Mouse (Mus musculus) MEL (cell line): ENCODE data around the gene Srpx. TPM values are rescaled to one million over a fixed set of nuclear protein-coding genes. Genes with fewer than 3 reads are reported as not detected.

Source experiments
- DNase-seq: peaks from one replicate; pipeline ENCODE4 v3.0.0; 2011; ENCODE audit warnings: low read depth, low spot score
- H3K27ac ChIP-seq: 2 replicates; pipeline ENCODE4 v1.5.1; 2012; ENCODE audit warnings: low read depth, mild to moderate bottlenecking, control low read depth, low read length, moderate library complexity; ENCODE audit not compliant: control insufficient read depth
- H3K27me3 ChIP-seq, 2 experiments: fragments of 150-350 bp in 1 of 2; sonication (generic) in 1 of 2; 2 replicates each; pipeline ENCODE4 v1.6.1; 2012; ENCODE audit warnings: low read length in 2 of 2, mild to moderate bottlenecking in 2 of 2, improper control_type of control experiment in 1 of 2, moderate library complexity in 1 of 2; ENCODE audit not compliant: insufficient read depth in 2 of 2, control insufficient read depth in 1 of 2
- H3K36me3 ChIP-seq, 2 experiments: 2 replicates each; pipeline ENCODE4 v1.6.1; 2012 to 2014; ENCODE audit warnings: low read length in 2 of 2, improper control_type of control experiment in 1 of 2, inconsistent platforms in 1 of 2, mild to moderate bottlenecking in 1 of 2; ENCODE audit not compliant: insufficient read depth in 2 of 2, control insufficient read depth in 1 of 2
- H3K4me1 ChIP-seq, 2 experiments: fragments of 150-350 bp in 1 of 2; sonication (generic) in 1 of 2; 2 replicates each; pipeline ENCODE4 v1.6.1; 2012; ENCODE audit warnings: low read length in 2 of 2, improper control_type of control experiment in 1 of 2, mild to moderate bottlenecking in 1 of 2; ENCODE audit not compliant: insufficient read depth in 2 of 2, control insufficient read depth in 1 of 2
- H3K4me3 ChIP-seq, 2 experiments: fragments of 150-350 bp in 1 of 2; sonication (generic) in 1 of 2; 2 replicates each; pipeline ENCODE4 v1.5.1; 2012; ENCODE audit warnings: low read depth in 2 of 2, low read length in 2 of 2, mild to moderate bottlenecking in 2 of 2, moderate library complexity in 2 of 2, control low read depth in 1 of 2, improper control_type of control experiment in 1 of 2; ENCODE audit not compliant: control insufficient read depth in 1 of 2, insufficient read depth in 1 of 2
- H3K79me2 ChIP-seq: 2 replicates; pipeline ENCODE4 v1.6.1; 2012; ENCODE audit warnings: mild to moderate bottlenecking, low read length, moderate library complexity; ENCODE audit not compliant: control insufficient read depth, poor library complexity, insufficient read depth
- H3K9ac ChIP-seq: 2 replicates; pipeline ENCODE4 v1.6.1; 2012; ENCODE audit warnings: low read depth, mild to moderate bottlenecking, control low read depth, low read length, moderate library complexity; ENCODE audit not compliant: control insufficient read depth, poor library complexity, severe bottlenecking
- H3K9me3 ChIP-seq: fragments of 150-350 bp; sonication (generic); replicated peaks from 2 replicates; pipeline ENCODE4 v1.6.1; 2012; ENCODE audit warnings: mild to moderate bottlenecking, low read length, improper control_type of control experiment, moderate library complexity; ENCODE audit not compliant: insufficient read depth
- CHD1 ChIP-seq: IDR thresholded peaks from 2 replicates; pipeline ENCODE4 v1.6.1; 2012; ENCODE audit warnings: low read depth, mild to moderate bottlenecking, inconsistent platforms, low read length, improper control_type of control experiment
- GABPA ChIP-seq: IDR thresholded peaks from 2 replicates; pipeline ENCODE4 v1.6.1; 2012; ENCODE audit warnings: low read depth, mild to moderate bottlenecking, inconsistent platforms, low read length, improper control_type of control experiment, moderate library complexity
- HCFC1 ChIP-seq: IDR thresholded peaks from 2 replicates; pipeline ENCODE4 v1.6.1; 2012; ENCODE audit warnings: low read depth, mild to moderate bottlenecking, inconsistent platforms, low read length, improper control_type of control experiment, moderate library complexity
- MAX ChIP-seq: IDR thresholded peaks from 2 replicates; pipeline ENCODE4 v1.6.1; 2011; ENCODE audit warnings: low read length, improper control_type of control experiment
- MAZ ChIP-seq: IDR thresholded peaks from 2 replicates; pipeline ENCODE4 v1.6.1; 2012; ENCODE audit warnings: low read depth, mild to moderate bottlenecking, inconsistent platforms, low read length, improper control_type of control experiment
- MEF2A ChIP-seq: IDR thresholded peaks from 2 replicates; pipeline ENCODE4 v1.6.1; 2014; ENCODE audit warnings: low read depth, mild to moderate bottlenecking, inconsistent platforms, low read length, improper control_type of control experiment; ENCODE audit not compliant: poor library complexity, insufficient replicate concordance, severe bottlenecking; ENCODE audit errors: extremely low read depth
- MXI1 ChIP-seq: IDR thresholded peaks from 2 replicates; pipeline ENCODE4 v1.6.1; 2011; ENCODE audit warnings: mild to moderate bottlenecking, low read depth, low read length, improper control_type of control experiment
- MYB ChIP-seq: IDR thresholded peaks from 2 replicates; pipeline ENCODE4 v1.6.1; 2011; ENCODE audit warnings: mild to moderate bottlenecking, low read depth, low read length, improper control_type of control experiment
- MYC ChIP-seq: IDR thresholded peaks from 2 replicates; pipeline ENCODE4 v1.6.1; 2011; ENCODE audit warnings: low read depth, mild to moderate bottlenecking, low read length, improper control_type of control experiment, moderate library complexity
- NRF1 ChIP-seq: IDR thresholded peaks from 2 replicates; pipeline ENCODE4 v1.6.1; 2014; ENCODE audit warnings: low read depth, mild to moderate bottlenecking, inconsistent platforms, low read length, improper control_type of control experiment, moderate library complexity; ENCODE audit not compliant: poor library complexity, insufficient read depth, severe bottlenecking
- POLR2A ChIP-seq, 2 experiments: IDR thresholded peaks; 2 replicates each; pipeline ENCODE4 v1.6.1; 2011 to 2012; ENCODE audit warnings: low read length in 2 of 2, mild to moderate bottlenecking in 2 of 2, control low read depth in 1 of 2, improper control_type of control experiment in 1 of 2, low read depth in 1 of 2, moderate library complexity in 1 of 2; ENCODE audit not compliant: control insufficient read depth in 1 of 2, insufficient read depth in 1 of 2, poor library complexity in 1 of 2
- POLR2AphosphoS2 ChIP-seq: IDR thresholded peaks from 2 replicates; pipeline ENCODE4 v1.6.1; 2011; ENCODE audit warnings: low read length, improper control_type of control experiment
- RAD21 ChIP-seq: IDR thresholded peaks from 2 replicates; pipeline ENCODE4 v1.6.1; 2011; ENCODE audit warnings: mild to moderate bottlenecking, low read depth, low read length, improper control_type of control experiment
- SIN3A ChIP-seq: IDR thresholded peaks from 2 replicates; pipeline ENCODE4 v1.6.1; 2012; ENCODE audit warnings: low read length, improper control_type of control experiment, inconsistent platforms
- TCF12 ChIP-seq: IDR thresholded peaks from 2 replicates; pipeline ENCODE4 v1.6.1; 2014; ENCODE audit warnings: low read depth, mild to moderate bottlenecking, inconsistent platforms, low read length, improper control_type of control experiment, moderate library complexity
- UBTF ChIP-seq: IDR thresholded peaks from 2 replicates; pipeline ENCODE4 v1.6.1; 2012; ENCODE audit warnings: low read depth, mild to moderate bottlenecking, inconsistent platforms, low read length, improper control_type of control experiment, moderate library complexity, borderline replicate concordance; ENCODE audit not compliant: insufficient read depth
- ZMIZ1 ChIP-seq: IDR thresholded peaks from 2 replicates; pipeline ENCODE4 v1.6.1; 2012; ENCODE audit warnings: low read depth, mild to moderate bottlenecking, inconsistent platforms, low read length, improper control_type of control experiment, moderate library complexity
- ZNF384 ChIP-seq: IDR thresholded peaks from 2 replicates; pipeline ENCODE4 v1.6.1; 2012; ENCODE audit warnings: low read depth, mild to moderate bottlenecking, inconsistent platforms, low read length, improper control_type of control experiment
- polyA plus RNA-seq, 2 experiments: library from polyadenylated mRNA; stranded (reverse) in 1 of 2; unstranded in 1 of 2; fragments of >175 nt in 1 of 2; fragments of >200 nt in 1 of 2; gene quantifications; 2 replicates each; pipeline versions ENCODE4 v1.2.1 to v1.2.4; 2012; ENCODE audit warnings: low replicate concordance in 2 of 2, low read depth in 1 of 2; ENCODE audit not compliant: insufficient read length in 2 of 2, insufficient read depth in 1 of 2, missing spikeins in 1 of 2
- total RNA-seq: library from RNA; depleted of rRNA; stranded (reverse); fragments of 300-350 nt; gene quantifications from 2 replicates; pipeline ENCODE4 v1.2.3, GENCODE M21; 2012

Gene Srpx
- total and polyA plus RNA-seq, 3 experiments, result not detected

DNA sequence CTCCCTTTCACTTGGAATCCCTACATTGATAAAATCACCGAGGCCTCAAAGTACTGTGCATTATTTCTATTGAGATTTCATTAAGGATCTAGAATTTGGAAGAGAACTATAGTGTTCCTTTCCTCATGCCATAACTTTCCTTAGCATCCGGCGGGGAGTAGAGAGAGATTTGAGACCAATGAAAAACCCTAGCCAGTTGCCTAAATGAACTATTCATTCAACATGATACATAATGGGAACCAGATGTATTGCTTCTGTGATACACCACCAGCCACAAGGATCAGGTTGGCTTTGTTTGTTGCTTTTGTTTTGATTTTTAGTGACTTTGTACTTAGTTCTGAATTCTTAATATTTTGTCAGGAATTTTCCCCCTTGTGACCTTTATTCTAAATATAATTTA is 37.1 kb downstream of the Srpx start:
- Histone ChIP-seq H3K4me3 (no peak overlapping the region), H3K27me3 (no peaks in the 10 kb centered on the region), H3K9ac (no peak overlapping the region), H3K79me2 (no peaks in the 10 kb centered on the region), H3K27ac (no peak overlapping the region), H3K36me3 (no peaks in the 10 kb centered on the region), H3K4me1 (no peaks in the 10 kb centered on the region), H3K9me3 (no peaks in the 10 kb centered on the region)
- TF ChIP-seq MYC, result no peak
- TF ChIP-seq NRF1, result no peak
- no peak for TF ChIP-seq HCFC1
- no peak for TF ChIP-seq POLR2A (IDR thresholded peaks at IDR 0.05; ENCODE audit: control insufficient read depth in 1 of 2, insufficient read depth in 1 of 2, low read depth in 1 of 2, low read length in 2 of 2, poor library complexity in 1 of 2)
- no peak for TF ChIP-seq POLR2AphosphoS2
- TF ChIP-seq SIN3A, result no peak
- no peak for TF ChIP-seq ZNF384
- no peak for TF ChIP-seq ZMIZ1
- no peak for TF ChIP-seq RAD21
- TF ChIP-seq MAZ, result no peak
- no peak for TF ChIP-seq MYB
- TF ChIP-seq MEF2A, result no peak
- no peak for TF ChIP-seq TCF12
- no peak for TF ChIP-seq MAX
- no peak for TF ChIP-seq UBTF
- no peak for TF ChIP-seq MXI1
- TF ChIP-seq CHD1, result no peak
- DNase-seq, result no peak

- Histone ChIP-seq H3K36me3 (no peaks in the 10 kb centered on the region), H3K9ac (no peak overlapping the region), H3K4me1 (no peaks in the 10 kb centered on the region), H3K4me3 (no peak overlapping the region), H3K27me3 (no peaks in the 10 kb centered on the region), H3K9me3 (no peaks in the 10 kb centered on the region), H3K79me2 (no peaks in the 10 kb centered on the region), H3K27ac (no peak overlapping the region)
- DNase-seq, result no peak
- TF ChIP-seq GABPA, result no peak
These were observed 37.5 kb downstream of the Srpx start for GRCm38 (mm10) chrX:10079981-10080380.
